Mouse (Mus musculus): Measurements from ENCODE around the gene Zfp526. TPM values are rescaled to one million over a fixed set of nuclear protein-coding genes. Genes with fewer than 3 reads are reported as not detected.

Zfp526 gene
- polyA plus RNA-seq, 1 experiment from 2014 or later = 1.8 TPM

GRCm38 (mm10) chr7:25230690-25231285 is 9.6 kb downstream of the Zfp526 start:
- H3K4me1 ChIP-seq (replicated peaks) = peaks cover 14% of the 10 kb centered on the region
- no peak overlapping the region for H3K9ac ChIP-seq
- H3K9me3 ChIP-seq (replicated peaks) = no peaks in the 10 kb centered on the region
- 79% methylated on average over 9 of the region's 9 CpGs for WGBS (ENCODE audit: insufficient replicate concordance)
- no peak overlapping the region for H3K4me2 ChIP-seq
- peaks cover 100% of the 10 kb centered on the region for H3K36me3 ChIP-seq (replicated peaks)
- no peak overlapping the region for H3K27ac ChIP-seq (replicated peaks)
- no peaks in the 10 kb centered on the region for H3K27me3 ChIP-seq
- H3K4me3 ChIP-seq (replicated peaks) = no peak overlapping the region
- no peak for ATAC-seq (ENCODE audit: insufficient read depth)

DNA sequence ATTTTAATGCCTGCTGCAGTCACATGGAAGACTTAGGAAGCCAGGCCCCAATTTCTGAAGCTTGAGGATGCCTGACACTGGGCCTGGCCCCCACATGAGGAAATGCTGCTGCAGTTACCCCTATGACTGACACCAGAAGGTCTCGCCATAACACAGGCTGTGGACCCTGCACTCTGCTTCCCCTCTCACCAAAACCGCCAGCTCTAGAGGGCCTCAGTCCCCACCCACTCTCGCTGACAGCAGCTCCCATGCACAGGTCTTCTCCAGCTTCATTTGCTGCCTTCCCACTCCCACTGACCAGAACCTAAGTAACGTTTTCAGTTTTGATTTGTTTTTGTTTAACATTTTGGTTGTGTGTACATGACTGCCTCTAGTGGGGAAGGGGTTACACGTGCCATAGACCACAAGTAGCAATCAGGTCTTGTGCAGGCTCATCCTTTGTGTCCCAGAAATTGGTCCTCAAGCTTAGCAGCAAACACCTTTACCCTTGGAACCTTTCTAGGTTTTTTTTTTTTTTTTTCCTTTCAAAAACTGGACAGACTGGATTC is 10.9 kb downstream of the Zfp526 start:
- ATAC-seq (ENCODE audit: insufficient read depth) = no peak
- peaks cover 87% of the 10 kb centered on the region for H3K36me3 ChIP-seq (replicated peaks)
- H3K27me3 ChIP-seq = no peaks in the 10 kb centered on the region
- WGBS (ENCODE audit: insufficient replicate concordance) = 58% methylated on average over 5 of the region's 5 CpGs
- H3K4me3 ChIP-seq (replicated peaks) = no peak overlapping the region
- no peak overlapping the region for H3K4me2 ChIP-seq
- H3K9me3 ChIP-seq (replicated peaks) = no peaks in the 10 kb centered on the region
- H3K27ac ChIP-seq (replicated peaks) = no peak overlapping the region
- H3K9ac ChIP-seq = no peak overlapping the region
- H3K4me1 ChIP-seq (replicated peaks) = peaks cover 24% of the 10 kb centered on the region

GRCm38 (mm10) chr7:25233061-25233460 is 11.8 kb downstream of the Zfp526 start:
- Histone ChIP-seq H3K27ac (replicated peaks) (no peak overlapping the region), H3K36me3 (replicated peaks) (peaks cover 78% of the 10 kb centered on the region)
- WGBS (ENCODE audit: insufficient replicate concordance) = 57% methylated on average over 2 of the region's 2 CpGs

DNA sequence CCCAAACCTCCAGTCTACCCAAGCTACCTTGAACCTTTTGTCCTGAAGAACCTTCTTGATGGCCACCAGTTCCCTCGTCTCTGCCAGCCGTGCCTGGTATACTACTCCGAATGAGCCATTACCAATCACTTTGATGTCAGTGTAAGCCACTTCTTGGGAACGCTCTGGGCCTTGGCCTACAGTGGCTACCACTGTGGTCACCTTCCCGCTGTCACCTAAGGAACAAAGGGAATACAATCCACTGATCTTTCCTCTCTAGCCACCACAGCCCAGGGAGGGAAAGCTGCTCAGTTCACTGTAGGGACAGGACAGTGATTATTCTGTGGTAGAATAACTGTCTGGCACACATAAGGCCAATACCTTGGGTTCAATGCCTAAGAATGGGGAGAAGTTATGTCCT is 14.3 kb downstream of the Zfp526 start:
- WGBS (ENCODE audit: insufficient replicate concordance) = 93% methylated on average over 5 of the region's 5 CpGs
- no peaks in the 10 kb centered on the region for H3K9me3 ChIP-seq (replicated peaks)
- H3K4me1 ChIP-seq (replicated peaks) = peaks cover 40% of the 10 kb centered on the region
- H3K27me3 ChIP-seq = no peaks in the 10 kb centered on the region
- peak overlapping the region; percentile 98; the same call in 1 of the 2 replicates for H3K9ac ChIP-seq
- H3K4me2 ChIP-seq = peak overlapping the region; percentile 85
- H3K27ac ChIP-seq (replicated peaks) = no peak overlapping the region
- ATAC-seq (ENCODE audit: insufficient read depth) = no peak
- peaks cover 54% of the 10 kb centered on the region for H3K36me3 ChIP-seq (replicated peaks)
- peak overlapping the region; percentile 88 for H3K4me3 ChIP-seq (replicated peaks)

More at GRCm38 (mm10) chr7:25233061-25233460, 11.8 kb downstream of the Zfp526 start:
- no peak overlapping the region for H3K4me2 ChIP-seq
- no peaks in the 10 kb centered on the region for H3K27me3 ChIP-seq
- H3K9ac ChIP-seq = no peak overlapping the region
- no peaks in the 10 kb centered on the region for H3K9me3 ChIP-seq (replicated peaks)
- H3K4me3 ChIP-seq (replicated peaks) = no peak overlapping the region
- H3K4me1 ChIP-seq (replicated peaks) = peaks cover 24% of the 10 kb centered on the region
- no peak for ATAC-seq (ENCODE audit: insufficient read depth)

DNA sequence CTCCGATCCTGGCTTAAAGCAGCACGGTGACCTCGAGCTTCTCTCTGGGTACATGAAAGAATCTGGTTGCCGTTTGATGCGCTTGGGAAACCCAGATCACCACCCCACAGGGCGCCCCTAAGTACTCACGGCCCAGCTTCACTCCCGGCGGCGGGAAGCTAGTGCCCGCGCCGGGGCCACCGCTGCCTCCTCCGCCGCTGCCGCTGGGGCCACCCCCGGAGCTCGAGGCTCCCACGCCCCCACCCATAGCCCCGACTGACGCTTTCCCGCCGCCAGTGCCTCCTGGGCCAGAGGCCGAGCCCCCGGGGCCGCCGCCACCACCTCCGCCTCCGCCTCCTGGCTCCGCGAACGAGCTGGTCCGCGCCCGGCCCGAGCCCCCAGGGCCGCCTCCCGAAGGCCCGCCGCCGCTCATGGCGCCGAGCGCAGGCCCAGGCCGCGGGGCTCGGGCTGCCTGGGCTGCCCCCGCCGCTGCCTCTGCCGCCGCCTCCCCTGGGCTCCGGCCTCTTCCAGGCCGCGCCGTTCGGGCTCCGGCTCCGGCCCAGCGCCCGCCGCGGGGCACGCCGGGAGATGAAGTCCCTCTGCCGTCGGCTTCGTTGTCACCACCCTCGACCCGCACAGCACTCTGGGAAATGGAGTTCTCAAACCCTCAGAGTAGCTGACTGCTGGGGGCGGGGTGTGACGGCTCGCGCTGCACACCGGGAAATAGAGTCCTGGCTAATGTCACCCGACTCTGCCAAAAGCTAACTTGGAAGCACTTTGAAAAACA is 16.2 kb downstream of the Zfp526 start, which contains the start of gene Gsk3a:
Gsk3a (minus strand) TSS at position 603 of the 766 bp plus-strand sequence.
- 0% methylated on average over 76 of the region's 76 CpGs for WGBS (ENCODE audit: insufficient replicate concordance)
- Histone ChIP-seq H3K27ac (replicated peaks) (peak within 1 kb of the TSS; percentile 91), H3K4me1 (replicated peaks) (peaks cover 40% of the 10 kb centered on the region), H3K36me3 (replicated peaks) (peaks cover 38% of the 10 kb centered on the region), H3K4me2 (peak within 1 kb of the TSS; percentile 85), H3K4me3 (replicated peaks) (peak within 1 kb of the TSS; percentile 88), H3K9ac (peak within 1 kb of the TSS; percentile 98), H3K27me3 (no peaks in the 10 kb centered on the region), H3K9me3 (replicated peaks) (no peaks in the 10 kb centered on the region)
- peak; percentile 82 for ATAC-seq (ENCODE audit: insufficient read depth)

DNA sequence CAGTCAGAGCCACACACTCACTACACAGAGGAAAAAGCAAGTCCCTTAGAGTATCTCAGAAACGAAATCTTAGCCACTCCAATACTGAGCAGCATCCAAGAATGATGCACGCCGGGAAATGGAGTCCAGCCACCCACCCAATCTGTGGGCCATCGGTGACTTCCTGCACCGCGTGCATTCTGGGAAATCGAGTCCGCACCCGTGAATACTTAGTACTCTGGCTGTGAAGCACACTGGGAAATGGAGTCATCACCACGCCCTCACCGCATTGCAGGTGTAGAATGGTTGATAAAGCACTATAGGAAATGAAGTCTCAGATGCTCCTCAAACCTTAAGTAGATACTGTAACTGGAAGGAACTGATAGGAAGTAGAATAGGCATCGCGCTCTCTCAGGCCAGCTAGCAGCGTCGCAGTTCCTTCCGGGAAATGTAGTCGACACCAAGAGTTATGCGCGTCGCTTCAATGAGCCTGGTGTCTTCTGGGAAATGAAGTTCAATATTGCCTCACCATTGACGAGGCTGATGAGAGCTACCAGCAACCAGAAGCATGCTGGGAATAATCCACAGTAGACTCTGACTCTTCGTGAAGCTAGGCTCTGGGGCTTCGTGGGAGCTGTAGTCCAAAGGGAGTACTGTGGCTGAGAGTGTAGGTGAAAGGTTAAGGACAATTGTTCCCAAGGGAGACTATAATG is 16.9 kb downstream of the Zfp526 start:
- Histone ChIP-seq H3K4me3 (replicated peaks) (peak overlapping the region; percentile 88), H3K9ac (peak overlapping the region; percentile 98), H3K36me3 (replicated peaks) (peaks cover 38% of the 10 kb centered on the region), H3K9me3 (replicated peaks) (no peaks in the 10 kb centered on the region), H3K4me2 (peak overlapping the region; percentile 85), H3K4me1 (replicated peaks) (peaks cover 40% of the 10 kb centered on the region), H3K27me3 (no peaks in the 10 kb centered on the region), H3K27ac (replicated peaks) (peak overlapping the region; percentile 91)
- WGBS (ENCODE audit: insufficient replicate concordance) = under 1% methylated on average over 23 of the region's 23 CpGs
- peak; percentile 91 for ATAC-seq (ENCODE audit: insufficient read depth)

GRCm38 (mm10) chr7:25238829-25239623 is 17.8 kb downstream of the Zfp526 start:
- WGBS (ENCODE audit: insufficient replicate concordance) = 3% methylated on average over 30 of the region's 30 CpGs

GRCm38 (mm10) chr7:25240631-25241030 is 19.4 kb downstream of the Zfp526 start:
- Histone ChIP-seq H3K27me3 (no peaks in the 10 kb centered on the region), H3K27ac (replicated peaks) (no peak overlapping the region), H3K9ac (no peak overlapping the region), H3K9me3 (replicated peaks) (no peaks in the 10 kb centered on the region), H3K4me1 (replicated peaks) (peaks cover 31% of the 10 kb centered on the region), H3K36me3 (replicated peaks) (peaks cover 34% of the 10 kb centered on the region), H3K4me3 (replicated peaks) (no peak overlapping the region), H3K4me2 (no peak overlapping the region)
- 78% methylated on average over 7 of the region's 7 CpGs for WGBS (ENCODE audit: insufficient replicate concordance)
- no peak for ATAC-seq (ENCODE audit: insufficient read depth)

More at GRCm38 (mm10) chr7:25238829-25239623, 17.8 kb downstream of the Zfp526 start:
- ATAC-seq (ENCODE audit: insufficient read depth) = peak; percentile 9
- Histone ChIP-seq H3K4me1 (replicated peaks) (peaks cover 40% of the 10 kb centered on the region), H3K27ac (replicated peaks) (peak overlapping the region; percentile 91), H3K9ac (peak overlapping the region; percentile 56), H3K36me3 (replicated peaks) (peaks cover 34% of the 10 kb centered on the region), H3K4me2 (peak overlapping the region; percentile 85), H3K9me3 (replicated peaks) (no peaks in the 10 kb centered on the region), H3K4me3 (replicated peaks) (peak overlapping the region; percentile 88), H3K27me3 (no peaks in the 10 kb centered on the region)

- no peak for ATAC-seq (ENCODE audit: insufficient read depth)
- H3K4me1 ChIP-seq (replicated peaks) = peaks cover 30% of the 10 kb centered on the region
- H3K36me3 ChIP-seq (replicated peaks) = peaks cover 36% of the 10 kb centered on the region
- H3K4me3 ChIP-seq (replicated peaks) = no peak overlapping the region
- no peaks in the 10 kb centered on the region for H3K9me3 ChIP-seq (replicated peaks)
- H3K27ac ChIP-seq (replicated peaks) = 0 out of 2 replicates have a peak overlapping the region, but pooled peaks have one; percentile 1
- H3K9ac ChIP-seq = no peak overlapping the region
- H3K4me2 ChIP-seq = no peak overlapping the region
- WGBS (ENCODE audit: insufficient replicate concordance) = 53% methylated on average over 2 of the region's 2 CpGs
- H3K27me3 ChIP-seq = no peaks in the 10 kb centered on the region
Measured at GRCm38 (mm10) chr7:25241062-25241461, 19.8 kb downstream of the Zfp526 start.

GRCm38 (mm10) chr7:25243361-25243760 is 22.1 kb downstream of the Zfp526 start:
- H3K4me3 ChIP-seq (replicated peaks) = no peak overlapping the region
- no peak overlapping the region for H3K27ac ChIP-seq (replicated peaks)
- peaks cover 37% of the 10 kb centered on the region for H3K36me3 ChIP-seq (replicated peaks)
- H3K27me3 ChIP-seq = no peaks in the 10 kb centered on the region
- peaks cover 46% of the 10 kb centered on the region for H3K4me1 ChIP-seq (replicated peaks)
- H3K9ac ChIP-seq = no peak overlapping the region
- H3K9me3 ChIP-seq (replicated peaks) = no peaks in the 10 kb centered on the region
- 78% methylated on average over 4 of the region's 4 CpGs for WGBS (ENCODE audit: insufficient replicate concordance)
- H3K4me2 ChIP-seq = no peak overlapping the region
- no peak for ATAC-seq (ENCODE audit: insufficient read depth)
